Mouse (Mus musculus) kidney, adult 11 months (tissue): Measurements from ENCODE around the gene Tcap.

Experiments used
- DNase-seq: peaks from one replicate; pipeline ENCODE4 v3.0.0; 2022

Gene Tcap

GRCm38 (mm10) chr11:98383261-98384030 lies at the start of gene Tcap:
TSS of gene Tcap (plus strand) at chr11:98383811.
- DNase-seq, result no peak

- no peak for DNase-seq
These were observed 49.5 kb upstream of the Tcap start for GRCm38 (mm10) chr11:98333981-98334741.

- no peak for DNase-seq
These were observed 48.4 kb upstream of the Tcap start for GRCm38 (mm10) chr11:98335250-98335649.

- no peak for DNase-seq
These were observed 47.1 kb upstream of the Tcap start for GRCm38 (mm10) chr11:98336245-98337107.

GRCm38 (mm10) chr11:98338507-98338961 lies 45.1 kb upstream of the Tcap start:
- no peak for DNase-seq

GRCm38 (mm10) chr11:98339071-98339501 lies 44.5 kb upstream of the Tcap start:
- DNase-seq, result no peak

GRCm38 (mm10) chr11:98339679-98340287 lies 43.8 kb upstream of the Tcap start:
- DNase-seq, result no peak

- DNase-seq, result no peak
These were observed 43.0 kb upstream of the Tcap start for GRCm38 (mm10) chr11:98340597-98340996.

GRCm38 (mm10) chr11:98341174-98341573 lies 42.4 kb upstream of the Tcap start:
- DNase-seq, result no peak

- peak; percentile 90 for DNase-seq
These were observed 41.3 kb upstream of the Tcap start for GRCm38 (mm10) chr11:98342000-98342945.

- peak; percentile 79 for DNase-seq
These were observed 38.4 kb upstream of the Tcap start for GRCm38 (mm10) chr11:98345253-98345652.

- DNase-seq, result no peak
These were observed 37.4 kb upstream of the Tcap start for GRCm38 (mm10) chr11:98346168-98346567.

- peak; percentile 73 for DNase-seq
These were observed 36.1 kb upstream of the Tcap start for GRCm38 (mm10) chr11:98347385-98348082.

GRCm38 (mm10) chr11:98348083-98348961 lies 35.3 kb upstream of the Tcap start, which contains the start of gene Ppp1r1b:
TSS of gene Ppp1r1b (plus strand) at chr11:98348404.
- DNase-seq, result peak; percentile 71

- DNase-seq, result no peak
These were observed 34.3 kb upstream of the Tcap start for GRCm38 (mm10) chr11:98349308-98349707.

GRCm38 (mm10) chr11:98352272-98352990 lies 31.2 kb upstream of the Tcap start:
- no peak for DNase-seq

- peak; percentile 82 for DNase-seq
These were observed 29.9 kb upstream of the Tcap start for GRCm38 (mm10) chr11:98353651-98354211.

- DNase-seq, result no peak
These were observed 29.2 kb upstream of the Tcap start for GRCm38 (mm10) chr11:98354445-98354844.
